Mouse (Mus musculus) ES-E14 (cell line): ENCODE measurements around the gene Fmn2.

Source experiments
- CHD2 ChIP-seq: IDR thresholded peaks from 2 replicates; pipeline ENCODE4 v1.6.1; 2014; ENCODE audit warnings: mild to moderate bottlenecking, low read depth, low read length, inconsistent platforms
- HCFC1 ChIP-seq: IDR thresholded peaks from 2 replicates; pipeline ENCODE4 v1.6.1; 2012; ENCODE audit warnings: low read length, inconsistent platforms, borderline replicate concordance; ENCODE audit not compliant: insufficient read depth
- MAFK ChIP-seq: IDR thresholded peaks from 2 replicates; pipeline ENCODE4 v1.6.1; 2014; ENCODE audit warnings: mild to moderate bottlenecking, low read depth, low read length, inconsistent platforms; ENCODE audit not compliant: insufficient read depth
- ZC3H11A ChIP-seq: IDR thresholded peaks from 2 replicates; pipeline ENCODE4 v1.6.1; 2012; ENCODE audit warnings: low read depth, mild to moderate bottlenecking, inconsistent platforms, low read length, borderline replicate concordance
- ZNF384 ChIP-seq: IDR thresholded peaks from 2 replicates; pipeline ENCODE4 v1.6.1; 2012; ENCODE audit warnings: low read depth, low read length, inconsistent platforms

- no peak for TF ChIP-seq ZNF384
- TF ChIP-seq HCFC1 = no peak
- TF ChIP-seq MAFK = no peak
- no peak for TF ChIP-seq ZC3H11A
- no peak for TF ChIP-seq CHD2
Measured at GRCm38 (mm10) chr1:174501011-174501410, 614 bp upstream of the Fmn2 start.
